Mouse (Mus musculus) ES-E14 (cell line): Measurements from ENCODE around the gene Macrod2. TPM values are rescaled to one million over a fixed set of nuclear protein-coding genes. Genes with fewer than 3 reads are reported as not detected.

Source experiments
- DNase-seq: peaks from one replicate; pipeline ENCODE4 v3.0.0-alpha.2; 2013; ENCODE audit warnings: low read depth, low spot score
- H3K27ac ChIP-seq: 2 replicates; pipeline ENCODE4 v1.5.1; 2012; ENCODE audit warnings: low read depth, mild to moderate bottlenecking, low read length, moderate library complexity, mixed read lengths; ENCODE audit not compliant: poor library complexity, insufficient read depth, severe bottlenecking
- H3K36me3 ChIP-seq: 2 replicates; pipeline ENCODE4 v1.6.1; 2012; ENCODE audit warnings: mild to moderate bottlenecking, low read length, moderate library complexity, mixed read lengths; ENCODE audit not compliant: control insufficient read depth, poor library complexity, insufficient read depth, severe bottlenecking
- H3K4me1 ChIP-seq, 2 experiments: fragments of 150-350 bp in 1 of 2; sonication (generic) in 1 of 2; 2 replicates each; pipeline ENCODE4 v1.6.1; 2012; ENCODE audit warnings: low read length in 2 of 2, mild to moderate bottlenecking in 1 of 2, mixed read lengths in 1 of 2; ENCODE audit not compliant: control insufficient read depth in 2 of 2, insufficient read depth in 2 of 2, poor library complexity in 1 of 2
- H3K4me3 ChIP-seq, 2 experiments: fragments of 150-350 bp in 1 of 2; sonication (generic) in 1 of 2; 2 replicates each; pipeline ENCODE4 v1.5.1; 2012; ENCODE audit warnings: low read length in 2 of 2, low read depth in 1 of 2, mild to moderate bottlenecking in 1 of 2, mixed read lengths in 1 of 2; ENCODE audit not compliant: insufficient read depth in 1 of 2, poor library complexity in 1 of 2, severe bottlenecking in 1 of 2
- H3K9ac ChIP-seq: 2 replicates; pipeline ENCODE4 v1.6.1; 2012; ENCODE audit warnings: low read depth, mild to moderate bottlenecking, low read length, mixed read lengths; ENCODE audit not compliant: poor library complexity, insufficient read depth, severe bottlenecking
- H3K9me3 ChIP-seq: fragments of 150-350 bp; sonication (generic); 2 replicates; pipeline ENCODE4 v1.6.1; 2012; ENCODE audit warnings: low read depth, mild to moderate bottlenecking, low read length; ENCODE audit not compliant: control insufficient read depth, insufficient read depth
- CHD2 ChIP-seq: IDR thresholded peaks from 2 replicates; pipeline ENCODE4 v1.6.1; 2014; ENCODE audit warnings: mild to moderate bottlenecking, low read depth, low read length, inconsistent platforms
- HCFC1 ChIP-seq: IDR thresholded peaks from 2 replicates; pipeline ENCODE4 v1.6.1; 2012; ENCODE audit warnings: low read length, inconsistent platforms, borderline replicate concordance; ENCODE audit not compliant: insufficient read depth
- MAFK ChIP-seq: IDR thresholded peaks from 2 replicates; pipeline ENCODE4 v1.6.1; 2014; ENCODE audit warnings: mild to moderate bottlenecking, low read depth, low read length, inconsistent platforms; ENCODE audit not compliant: insufficient read depth
- ZC3H11A ChIP-seq: IDR thresholded peaks from 2 replicates; pipeline ENCODE4 v1.6.1; 2012; ENCODE audit warnings: low read depth, mild to moderate bottlenecking, inconsistent platforms, low read length, borderline replicate concordance
- ZNF384 ChIP-seq: IDR thresholded peaks from 2 replicates; pipeline ENCODE4 v1.6.1; 2012; ENCODE audit warnings: low read depth, low read length, inconsistent platforms
- in situ Hi-C, 2 experiments: fragments of 600-800 bp; cut with MboI; formaldehyde crosslinking; loops; one replicate each; pipeline ENCODE4 v1.15.1; 2025; ENCODE audit warnings: low sequenced_read_pairs in 2 of 2, inconsistent platforms in 1 of 2; ENCODE audit not compliant: unreplicated experiment in 2 of 2
- total RNA-seq: library from RNA; depleted of rRNA; stranded (reverse); fragments of 300-350 nt; gene quantifications from 2 replicates; pipeline ENCODE4 v1.2.3, GENCODE M21; 2012

Gene Macrod2
- total RNA-seq, 1 experiment = 12.7 TPM

GRCm38 (mm10) chr2:140691403-140691802 lies 296.3 kb downstream of the Macrod2 start:
- H3K9ac ChIP-seq = no peak overlapping the region
- in situ Hi-C loops = no loop called here
- H3K9me3 ChIP-seq = no peaks in the 10 kb centered on the region
- H3K36me3 ChIP-seq = no peaks in the 10 kb centered on the region
- H3K4me1 ChIP-seq = no peaks in the 10 kb centered on the region
- H3K4me3 ChIP-seq = no peak overlapping the region
- no peak overlapping the region for H3K27ac ChIP-seq
- DNase-seq = no peak
- no peak for TF ChIP-seq ZC3H11A
- no peak for TF ChIP-seq CHD2
- no peak for TF ChIP-seq ZNF384
- no peak for TF ChIP-seq MAFK
- no peak for TF ChIP-seq HCFC1

- H3K9ac ChIP-seq = no peak overlapping the region
- H3K4me1 ChIP-seq = no peaks in the 10 kb centered on the region
- no peak overlapping the region for H3K4me3 ChIP-seq
- no peak for TF ChIP-seq MAFK
- no peak for TF ChIP-seq ZC3H11A
- TF ChIP-seq CHD2 = no peak
- TF ChIP-seq ZNF384 = no peak
- no peak for TF ChIP-seq HCFC1
- no peaks in the 10 kb centered on the region for H3K36me3 ChIP-seq
- no peak overlapping the region for H3K27ac ChIP-seq
- no peak for DNase-seq
- no peaks in the 10 kb centered on the region for H3K9me3 ChIP-seq
- in situ Hi-C loops = no loop called here
These were observed 297.4 kb downstream of the Macrod2 start for GRCm38 (mm10) chr2:140692461-140692860.

GRCm38 (mm10) chr2:140693845-140694244 lies 298.7 kb downstream of the Macrod2 start:
- in situ Hi-C loops = no loop called here

GRCm38 (mm10) chr2:140698585-140698984 lies 303.5 kb downstream of the Macrod2 start:
- Histone ChIP-seq H3K9ac (no peak overlapping the region), H3K27ac (no peak overlapping the region), H3K9me3 (no peaks in the 10 kb centered on the region), H3K4me3 (no peak overlapping the region), H3K4me1 (no peaks in the 10 kb centered on the region), H3K36me3 (no peaks in the 10 kb centered on the region)
- in situ Hi-C loops = no loop called here
- TF ChIP-seq ZNF384 (no peak), CHD2 (no peak), HCFC1 (no peak), MAFK (no peak), ZC3H11A (no peak)
- DNase-seq = no peak

More at GRCm38 (mm10) chr2:140693845-140694244, 298.7 kb downstream of the Macrod2 start:
- DNase-seq = no peak
- no peaks in the 10 kb centered on the region for H3K9me3 ChIP-seq
- no peaks in the 10 kb centered on the region for H3K4me1 ChIP-seq
- no peak overlapping the region for H3K9ac ChIP-seq
- no peak overlapping the region for H3K4me3 ChIP-seq
- TF ChIP-seq MAFK (no peak), ZC3H11A (no peak), HCFC1 (no peak), ZNF384 (no peak), CHD2 (no peak)
- H3K27ac ChIP-seq = no peak overlapping the region
- no peaks in the 10 kb centered on the region for H3K36me3 ChIP-seq

GRCm38 (mm10) chr2:140703377-140703776 lies 308.3 kb downstream of the Macrod2 start:
- DNase-seq = no peak
- H3K4me3 ChIP-seq = no peak overlapping the region
- no peaks in the 10 kb centered on the region for H3K36me3 ChIP-seq
- TF ChIP-seq CHD2 (no peak), ZC3H11A (no peak)
- H3K9me3 ChIP-seq = no peaks in the 10 kb centered on the region
- in situ Hi-C loops = no loop called here
- no peak overlapping the region for H3K27ac ChIP-seq
- no peak overlapping the region for H3K9ac ChIP-seq
- no peaks in the 10 kb centered on the region for H3K4me1 ChIP-seq
